Mouse (Mus musculus): ENCODE data around the gene Syt5.

The Syt5 gene

GRCm38 (mm10) chr7:4522292-4522691, 25.0 kb downstream of the Syt5 start:
- no peak for DNase-seq (ENCODE audit: low spot score in 2 of 2)

GRCm38 (mm10) chr7:4521231-4522003, 25.9 kb downstream of the Syt5 start:
- DNase-seq (ENCODE audit: low spot score in 2 of 2): no peak

DNA sequence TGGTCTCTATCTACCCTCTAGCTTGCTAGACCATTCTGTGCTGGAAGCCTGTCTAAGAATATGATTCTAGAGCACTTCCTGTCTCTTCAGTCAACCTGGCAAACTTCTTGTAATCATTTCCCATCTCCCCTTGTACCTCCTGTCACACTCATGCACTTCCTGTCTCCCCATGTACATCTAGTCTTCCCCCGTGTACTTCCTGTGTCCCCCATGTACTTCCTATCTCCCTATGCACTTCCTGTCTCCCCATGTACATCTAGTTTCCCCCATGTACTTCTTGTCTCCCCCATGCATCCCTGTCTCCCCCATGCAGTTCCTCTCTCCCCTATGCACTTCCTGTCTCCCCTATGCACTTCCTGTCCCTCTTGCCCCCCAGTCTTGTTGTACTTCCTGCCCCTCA, 28.9 kb downstream of the Syt5 start:
- no peak for DNase-seq (ENCODE audit: low spot score in 2 of 2)

- no peak for DNase-seq (ENCODE audit: low spot score in 2 of 2)
Observed at GRCm38 (mm10) chr7:4516332-4517050, 30.9 kb downstream of the Syt5 start, which contains the start of gene Tnnt1. Gene Tnnt1, minus strand, starts transcription at chr7:4516382.

DNA sequence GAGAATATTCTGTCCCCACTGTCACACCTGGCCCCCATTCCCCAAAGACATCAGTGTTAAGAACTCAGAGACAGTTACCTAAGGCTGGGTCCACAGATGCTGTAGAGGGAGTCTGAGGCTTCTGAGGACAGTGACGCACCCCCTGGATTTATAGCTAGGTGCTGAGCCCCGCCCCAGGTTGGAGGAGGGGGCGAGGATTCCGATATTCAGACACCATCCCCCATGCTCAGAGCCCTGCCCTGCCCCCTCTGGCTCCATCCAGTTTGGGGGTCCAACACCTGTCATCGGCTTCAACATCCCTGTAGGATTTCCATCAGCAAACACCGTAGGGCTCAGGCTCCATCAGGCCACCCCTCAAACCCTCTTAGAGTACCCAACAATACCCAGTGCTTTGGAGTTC, 31.5 kb downstream of the Syt5 start:
- no peak for DNase-seq (ENCODE audit: low spot score in 2 of 2)

- no peak for DNase-seq (ENCODE audit: low spot score in 2 of 2)
Observed at GRCm38 (mm10) chr7:4513829-4514712, 33.3 kb downstream of the Syt5 start.

- peak in 1 of 2 experiments; percentile 15 for DNase-seq (ENCODE audit: low spot score in 2 of 2)
Observed at GRCm38 (mm10) chr7:4513236-4513635, 34.1 kb downstream of the Syt5 start.

DNA sequence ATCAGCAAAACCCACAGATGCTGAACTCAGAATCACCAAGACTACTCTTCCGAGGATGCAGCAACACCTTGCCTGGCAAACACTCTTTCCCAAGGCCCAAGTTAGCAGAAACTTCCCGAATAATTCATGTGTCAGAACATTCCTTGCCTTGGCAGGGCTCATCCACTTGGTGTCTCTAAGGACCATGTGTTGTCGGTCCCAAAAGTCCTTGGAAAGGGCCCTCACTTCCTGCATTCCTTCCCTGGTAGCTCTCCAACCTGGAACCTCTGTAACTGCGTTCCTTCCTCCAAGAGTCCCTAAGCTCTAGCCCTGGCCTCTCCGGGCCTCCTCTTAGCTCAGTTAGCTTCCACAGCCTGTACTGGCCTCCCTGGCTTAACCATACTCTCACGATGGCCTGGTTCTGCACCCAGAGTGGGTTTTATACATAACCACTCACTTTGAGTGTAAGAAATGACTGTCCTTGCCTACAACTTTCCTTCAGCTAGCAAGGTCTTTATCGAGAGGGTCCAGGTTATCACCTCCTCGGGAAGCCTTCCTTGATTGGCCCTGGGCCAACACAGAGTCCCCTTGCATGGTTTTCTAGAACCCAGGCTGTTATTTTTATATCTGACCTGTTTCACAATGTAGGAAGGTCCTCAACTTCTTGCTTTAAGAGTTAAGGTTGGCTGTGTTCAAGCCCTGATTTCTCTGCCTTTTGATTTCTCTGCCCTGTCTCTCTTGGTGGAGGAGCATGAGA, 35.7 kb downstream of the Syt5 start:
- DNase-seq (ENCODE audit: low spot score in 2 of 2): no peak

- peak; percentile 66 to 71 for DNase-seq (ENCODE audit: low spot score in 2 of 2)
Observed at GRCm38 (mm10) chr7:4509863-4510608, 37.3 kb downstream of the Syt5 start.

DNA sequence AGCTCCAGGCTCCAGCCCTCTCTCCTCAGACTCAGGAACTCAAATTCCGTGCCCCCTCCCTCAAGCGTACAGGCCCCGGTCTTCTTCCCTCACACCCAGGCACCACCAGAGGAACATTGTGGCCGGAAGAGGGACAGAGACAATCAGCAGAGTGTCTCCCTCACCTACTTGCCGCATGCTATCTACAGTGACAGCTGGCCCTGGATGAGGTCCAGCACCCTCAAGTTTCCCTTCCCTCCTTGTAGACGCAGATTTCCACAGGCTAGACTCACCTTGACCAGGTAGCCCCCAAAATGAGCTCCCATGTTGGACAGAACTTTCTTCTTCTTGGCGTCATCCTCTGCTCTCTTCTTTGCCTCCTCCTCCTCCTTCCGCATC, 38.6 kb downstream of the Syt5 start:
- no peak for DNase-seq (ENCODE audit: low spot score in 2 of 2)

- no peak for DNase-seq (ENCODE audit: low spot score in 2 of 2)
Observed at GRCm38 (mm10) chr7:4508062-4508738, 39.1 kb downstream of the Syt5 start.

DNA sequence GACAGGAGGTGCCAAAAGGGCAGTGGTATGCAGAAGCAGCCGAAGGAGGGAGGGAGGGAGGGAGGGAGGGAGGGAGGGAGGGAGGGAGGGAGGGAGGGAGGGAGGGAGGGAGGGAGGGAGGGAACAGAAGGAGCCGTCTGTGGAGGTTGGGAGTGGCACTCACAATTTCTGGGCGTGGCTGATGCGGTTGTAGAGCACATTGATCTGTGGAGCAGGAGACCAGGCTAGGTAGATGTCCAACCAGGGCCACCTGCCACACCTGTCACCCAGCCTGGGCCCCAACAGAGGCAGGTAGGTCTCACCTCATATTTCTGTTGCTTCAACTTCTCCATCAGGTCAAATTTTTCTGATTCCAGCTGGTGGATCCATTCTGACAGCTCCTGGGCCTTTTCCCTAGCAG, 40.1 kb downstream of the Syt5 start:
- DNase-seq (ENCODE audit: low spot score in 2 of 2): no peak

- peak; percentile 30 to 31 for DNase-seq (ENCODE audit: low spot score in 2 of 2)
Observed at GRCm38 (mm10) chr7:4504646-4505435, 42.5 kb downstream of the Syt5 start.

- DNase-seq (ENCODE audit: low spot score in 2 of 2): no peak
Observed at GRCm38 (mm10) chr7:4503858-4504257, 43.5 kb downstream of the Syt5 start.

GRCm38 (mm10) chr7:4503100-4503499, 44.2 kb downstream of the Syt5 start:
- no peak for DNase-seq (ENCODE audit: low spot score in 2 of 2)

GRCm38 (mm10) chr7:4502421-4503090, 44.8 kb downstream of the Syt5 start:
- DNase-seq (ENCODE audit: low spot score in 2 of 2): peak; percentile 42 to 56

DNA sequence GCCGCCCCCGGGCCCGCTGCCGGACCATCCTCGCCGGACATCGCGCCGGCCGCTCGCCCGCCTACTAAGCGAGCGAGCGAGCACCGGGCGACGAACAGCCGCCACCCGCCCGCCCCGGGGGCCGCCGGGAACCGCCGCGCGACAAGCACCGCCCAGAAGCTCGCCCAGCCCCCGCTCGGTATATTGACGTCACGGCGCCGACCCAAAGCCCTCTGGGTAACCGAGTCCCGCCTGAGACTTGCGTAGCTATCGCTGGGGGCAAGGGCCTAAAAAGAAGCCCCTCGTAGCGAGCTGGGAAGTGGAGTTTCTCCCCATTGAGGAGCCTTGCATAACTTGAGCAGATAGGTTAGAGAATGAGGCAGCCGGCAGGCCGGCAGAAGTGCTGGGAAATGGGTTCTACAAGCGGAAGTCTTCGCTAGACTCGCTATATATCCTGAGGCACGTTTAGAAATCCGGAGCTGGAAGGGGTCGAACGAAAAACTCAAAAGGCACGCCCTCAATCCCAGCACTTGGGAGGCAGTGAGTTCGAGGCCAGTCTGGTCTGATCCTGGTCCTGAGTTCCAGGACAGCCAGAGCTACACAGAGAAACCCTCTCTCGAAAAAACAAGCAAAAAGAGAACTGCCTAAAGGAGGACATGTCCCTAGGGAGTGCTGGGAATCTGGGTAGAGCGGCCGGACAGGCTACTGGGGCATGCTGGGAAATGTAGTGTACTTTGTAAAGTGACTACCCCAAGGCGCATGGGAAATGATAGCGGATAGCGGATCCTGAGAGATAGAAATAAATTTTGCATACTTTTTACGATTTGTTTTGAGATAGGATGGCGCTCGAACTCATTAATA, 45.6 kb downstream of the Syt5 start, which contains the start of gene Ppp1r12c:
Gene Ppp1r12c, minus strand, starts transcription at position 123 of the 840 bp plus-strand sequence.
- DNase-seq (ENCODE audit: low spot score in 2 of 2): peak; percentile 93 to 94

Measured in spleen, postnatal 36 days (tissue).